Mouse (Mus musculus): ENCODE measurements around the gene 9530077C05Rik. TPM values are rescaled to one million over a fixed set of nuclear protein-coding genes. Genes with fewer than 3 reads are reported as not detected.

9530077C05Rik gene
- polyA plus RNA-seq, 1 experiment from 2014 or later, result 4.9 TPM

DNA sequence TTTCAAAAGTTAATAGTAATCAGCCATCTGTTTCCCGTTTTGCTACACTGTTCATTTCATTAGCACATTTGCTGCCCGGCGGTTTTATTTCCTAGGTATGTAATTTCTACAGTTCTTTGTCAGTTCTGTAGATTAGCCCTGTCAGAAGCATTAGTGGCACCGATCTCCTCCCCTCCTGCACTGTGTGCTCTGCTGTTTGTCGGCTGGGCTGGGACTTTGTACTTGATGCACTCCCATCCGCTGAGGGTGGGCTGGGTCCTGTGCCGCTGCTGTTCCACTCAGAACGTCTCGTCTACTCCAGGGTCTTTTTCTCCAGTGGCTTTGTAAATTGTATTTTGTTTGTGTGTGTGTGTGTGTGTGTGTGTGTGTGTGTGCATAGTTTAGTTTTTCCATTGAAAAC, 77.7 kb downstream of the 9530077C05Rik start:
- ATAC-seq (ENCODE audit: insufficient read depth), result no peak; the same call in 1 of the 2 replicates
- 35% methylated on average over 9 of the region's 9 CpGs for WGBS
- TF ChIP-seq CTCF (IDR thresholded peaks at IDR 0.05; ENCODE audit: low read depth), result no peak

More for the DNA sequence above, 77.7 kb downstream of the 9530077C05Rik start:
- Histone ChIP-seq H3K4me2 (no peak overlapping the region), H3K9ac (no peak overlapping the region), H3K36me3 (ENCODE audit: insufficient read depth) (no peaks in the 10 kb centered on the region), H3K27ac (ENCODE audit: low read depth) (no peak overlapping the region), H3K4me1 (ENCODE audit: insufficient read depth) (no peaks in the 10 kb centered on the region), H3K9me3 (ENCODE audit: low read depth, low read length) (no peaks in the 10 kb centered on the region), H3K4me3 (ENCODE audit: low read depth, low read length) (no peak overlapping the region), H3K27me3 (ENCODE audit: insufficient read depth, low read length) (no peaks in the 10 kb centered on the region)
- DNase-seq, result peak; percentile 26

Other genes starting within 250 kb of the 9530077C05Rik start
- 0.53 and 0.68 TPM in 2 replicates for gene Zfp872, start 223.4 kb upstream of the 9530077C05Rik start, polyA plus RNA-seq (2014; fragmentation: Nextera tagmentation; extraction: Ambion mirVana)
- 23.7 and 27.5 TPM in 2 replicates for gene Zfp809, start 185.8 kb upstream of the 9530077C05Rik start, polyA plus RNA-seq (2014; fragmentation: Nextera tagmentation; extraction: Ambion mirVana)
- gene Zfp599, start 151.6 kb upstream of the 9530077C05Rik start, polyA plus RNA-seq (2014; fragmentation: Nextera tagmentation; extraction: Ambion mirVana), result 6.6 and 6.8 TPM in 2 replicates
- gene Zfp810, start 103.9 kb upstream of the 9530077C05Rik start, polyA plus RNA-seq (2014; fragmentation: Nextera tagmentation; extraction: Ambion mirVana), result 21.0 and 23.7 TPM in 2 replicates
- gene Anln, start 22.3 kb upstream of the 9530077C05Rik start, polyA plus RNA-seq (2014; fragmentation: Nextera tagmentation; extraction: Ambion mirVana), result 68.6 and 74.1 TPM in 2 replicates
- gene Gm17545, start 42.8 kb downstream of the 9530077C05Rik start, polyA plus RNA-seq (2014; fragmentation: Nextera tagmentation; extraction: Ambion mirVana), result not detected in 2 replicates
- 65.7 and 71.0 TPM in 2 replicates for gene Rp9, start 58.2 kb downstream of the 9530077C05Rik start, polyA plus RNA-seq (2014; fragmentation: Nextera tagmentation; extraction: Ambion mirVana)
- gene Bbs9, start 64.2 kb downstream of the 9530077C05Rik start, polyA plus RNA-seq (2014; fragmentation: Nextera tagmentation; extraction: Ambion mirVana), result 12.5 and 17.1 TPM in 2 replicates

Measured in lung, embryonic 14.5 days (tissue).